Mouse (Mus musculus): Measurements from ENCODE around the gene Klhdc9. TPM values are rescaled to one million over a fixed set of nuclear protein-coding genes. Genes with fewer than 3 reads are reported as not detected.
A peak's percentile ranks its signal among the peaks of the same experiment; 100 is the strongest.
"Not testable (repeated sequence)": the region's sequence is repeated elsewhere in the genome, so short reads cannot be mapped to it uniquely, and the experiment has no call there.

Klhdc9 gene
- total RNA-seq, 2 experiments from 2014 or later = 0.74 to 0.83 TPM

- DNase-seq (ENCODE audit: low spot score in 2 of 2) = no peak
Observed at GRCm38 (mm10) chr1:171358421-171358820, 2.2 kb downstream of the Klhdc9 start.

- no peak for DNase-seq (ENCODE audit: low spot score in 2 of 2)
Observed at GRCm38 (mm10) chr1:171356814-171357213, 3.8 kb downstream of the Klhdc9 start.

- DNase-seq (ENCODE audit: low spot score in 2 of 2) = no peak
Observed at GRCm38 (mm10) chr1:171355812-171356340, 4.7 kb downstream of the Klhdc9 start.

GRCm38 (mm10) chr1:171349210-171349609 lies 11.4 kb downstream of the Klhdc9 start:
- no peak for DNase-seq (ENCODE audit: low spot score in 2 of 2)

- DNase-seq (ENCODE audit: low spot score in 2 of 2) = no peak
Observed at GRCm38 (mm10) chr1:171348665-171349064, 11.9 kb downstream of the Klhdc9 start.

- no peak for DNase-seq (ENCODE audit: low spot score in 2 of 2)
Observed at GRCm38 (mm10) chr1:171346095-171346450, 14.5 kb downstream of the Klhdc9 start.

- peak; percentile 79 to 90 for DNase-seq (ENCODE audit: low spot score in 2 of 2)
Observed at GRCm38 (mm10) chr1:171345225-171346094, 15.1 kb downstream of the Klhdc9 start, which contains the start of the genes Nit1 and Pfdn2. Nit1 (minus strand) TSS chr1:171345646. Pfdn2 (plus strand) TSS chr1:171345670.

- no peak for DNase-seq (ENCODE audit: low spot score in 2 of 2)
Observed at GRCm38 (mm10) chr1:171344715-171345114, 15.9 kb downstream of the Klhdc9 start.

- DNase-seq (ENCODE audit: low spot score in 2 of 2) = peak in 1 of 2 experiments; percentile 37
Observed at GRCm38 (mm10) chr1:171343922-171344677, 16.5 kb downstream of the Klhdc9 start.

GRCm38 (mm10) chr1:171342262-171343207 lies 18.1 kb downstream of the Klhdc9 start:
- no peak for DNase-seq (ENCODE audit: low spot score in 2 of 2)

- no peak for DNase-seq (ENCODE audit: low spot score in 2 of 2)
Observed at GRCm38 (mm10) chr1:171330216-171330560, 30.4 kb downstream of the Klhdc9 start.

GRCm38 (mm10) chr1:171329433-171330215 lies 31.0 kb downstream of the Klhdc9 start:
- peak in 1 of 2 experiments; percentile 85 for DNase-seq (ENCODE audit: low spot score in 2 of 2)

- peak; percentile 77 to 90 for DNase-seq (ENCODE audit: low spot score in 2 of 2)
Observed at GRCm38 (mm10) chr1:171328839-171329432, 31.7 kb downstream of the Klhdc9 start, which contains the start of gene Dedd. Dedd (plus strand) TSS chr1:171329145.

GRCm38 (mm10) chr1:171328244-171328643 lies 32.4 kb downstream of the Klhdc9 start:
- no peak for DNase-seq (ENCODE audit: low spot score in 2 of 2)

- not testable (repeated sequence) for DNase-seq (ENCODE audit: low spot score in 2 of 2)
Observed at GRCm38 (mm10) chr1:171326588-171326987, 34.0 kb downstream of the Klhdc9 start.

- DNase-seq (ENCODE audit: low spot score in 2 of 2) = no peak
Observed at GRCm38 (mm10) chr1:171325571-171325970, 35.0 kb downstream of the Klhdc9 start.

- no peak for DNase-seq (ENCODE audit: low spot score in 2 of 2)
Observed at GRCm38 (mm10) chr1:171322012-171322411, 38.6 kb downstream of the Klhdc9 start.

- no peak for DNase-seq (ENCODE audit: low spot score in 2 of 2)
Observed at GRCm38 (mm10) chr1:171321415-171321814, 39.2 kb downstream of the Klhdc9 start.

- no peak for DNase-seq (ENCODE audit: low spot score in 2 of 2)
Observed at GRCm38 (mm10) chr1:171320151-171320550, 40.4 kb downstream of the Klhdc9 start.
